Comparison of ENCODE assay signal across 8 mouse cellular contexts in genomic region chr5:131585684-131586331, GRCm38 (mm10).
DNase-seq lines count a peak whose midpoint lies in the region; ATAC-seq and TF ChIP-seq lines count a peak whose summit lies in the region.

No protein-coding gene starts in this region.

- peak overlapping the region; percentile 39 for H3K4me2 ChIP-seq in kidney, embryonic 16.5 days (replicated peaks; ENCODE audit: low read depth, low read length)
- H3K4me2 ChIP-seq in embryonic facial prominence, embryonic 14.5 days (ENCODE audit: low read depth, low read length) = peak overlapping the region; percentile 25
- H3K4me2 ChIP-seq in midbrain, postnatal 0 days (ENCODE audit: low read depth, low read length, poor library complexity, severe bottlenecking) = peak overlapping the region; percentile 25; the same call in 1 of the 2 replicates

- H3K9me3 ChIP-seq in kidney, embryonic 16.5 days (ENCODE audit: low read length) = no peaks in the 10 kb centered on the region
- H3K9me3 ChIP-seq in embryonic facial prominence, embryonic 14.5 days (ENCODE audit: control insufficient read depth, low read length) = no peaks in the 10 kb centered on the region
- H3K9me3 ChIP-seq in midbrain, postnatal 0 days (ENCODE audit: low read length) = no peaks in the 10 kb centered on the region

- H3K27ac ChIP-seq in kidney, embryonic 16.5 days (ENCODE audit: low read length) = no peak overlapping the region
- H3K27ac ChIP-seq in embryonic facial prominence, embryonic 14.5 days (replicated peaks; ENCODE audit: low read depth, low read length) = no peak overlapping the region
- H3K27ac ChIP-seq in midbrain, postnatal 0 days (ENCODE audit: low read depth, low read length) = 0 out of 2 replicates have a peak overlapping the region, but pooled peaks have one; percentile 6

- peaks cover 48% of the 10 kb centered on the region for H3K4me1 ChIP-seq in kidney, embryonic 16.5 days (ENCODE audit: insufficient read depth, low read length)
- peaks cover 19% of the 10 kb centered on the region for H3K4me1 ChIP-seq in embryonic facial prominence, embryonic 14.5 days (ENCODE audit: control insufficient read depth, insufficient read depth, low read length)
- peaks cover 6% of the 10 kb centered on the region; the same call in 1 of the 2 replicates for H3K4me1 ChIP-seq in midbrain, postnatal 0 days (ENCODE audit: insufficient read depth, low read length)

- no peaks in the 10 kb centered on the region for H3K36me3 ChIP-seq in kidney, embryonic 16.5 days (ENCODE audit: insufficient read depth, low read length)
- H3K36me3 ChIP-seq in embryonic facial prominence, embryonic 14.5 days (ENCODE audit: control insufficient read depth, insufficient read depth, low read length) = no peaks in the 10 kb centered on the region
- H3K36me3 ChIP-seq in midbrain, postnatal 0 days (ENCODE audit: insufficient read depth, low read length) = no peaks in the 10 kb centered on the region

- DNase-seq in kidney, adult 8-10 months = no peak
- DNase-seq in embryonic facial prominence, embryonic 14.5 days (ENCODE audit: low spot score) = peak; percentile 71
- DNase-seq in heart, postnatal 4 days = peak; percentile 71
- peak; percentile 89 for DNase-seq in midbrain, postnatal 0 days (ENCODE audit: low spot score)
- DNase-seq in left cerebral cortex, adult 18-20 months (ENCODE audit: low spot score in 2 of 2) = no peak
- DNase-seq in spleen, postnatal 10 days (ENCODE audit: low spot score in 2 of 2) = no peak

- no peak for TF ChIP-seq CTCF in midbrain, postnatal 0 days (IDR thresholded peaks at IDR 0.05)

- no peak overlapping the region for H3K9ac ChIP-seq in kidney, embryonic 16.5 days (replicated peaks; ENCODE audit: low read length)
- H3K9ac ChIP-seq in embryonic facial prominence, embryonic 14.5 days (ENCODE audit: low read depth, low read length) = no peak overlapping the region
- 0 out of 2 replicates have a peak overlapping the region, but pooled peaks have one; percentile 2 for H3K9ac ChIP-seq in midbrain, postnatal 0 days (replicated peaks; ENCODE audit: low read length, poor library complexity, severe bottlenecking)

- H3K27me3 ChIP-seq in kidney, embryonic 16.5 days (ENCODE audit: insufficient read depth, low read length) = 0 out of 2 replicates have a peak, but pooled peaks cover 2% of the 10 kb centered on the region
- H3K27me3 ChIP-seq in embryonic facial prominence, embryonic 14.5 days (replicated peaks; ENCODE audit: control insufficient read depth, insufficient read depth, low read length) = no peaks in the 10 kb centered on the region
- H3K27me3 ChIP-seq in midbrain, postnatal 0 days (ENCODE audit: insufficient read depth, low read length) = no peaks in the 10 kb centered on the region

- 0 out of 2 replicates have a peak overlapping the region, but pooled peaks have one; percentile 8 for H3K4me3 ChIP-seq in kidney, embryonic 16.5 days (ENCODE audit: low read length)
- no peak overlapping the region for H3K4me3 ChIP-seq in embryonic facial prominence, embryonic 14.5 days (ENCODE audit: low read depth, low read length)
- peak overlapping the region; percentile 5; the same call in 1 of the 2 replicates for H3K4me3 ChIP-seq in midbrain, postnatal 0 days (ENCODE audit: low read depth, low read length)

- peak; percentile 73 for ATAC-seq in kidney, embryonic 16.5 days (ENCODE audit: low FRiP score, low TSS enrichment)
- ATAC-seq in embryonic facial prominence, embryonic 14.5 days (ENCODE audit: low read depth) = no peak; the same call in 1 of the 2 replicates
- ATAC-seq in midbrain, postnatal 0 days (ENCODE audit: low FRiP score) = peak; percentile 65; the same call in 1 of the 2 replicates
- ATAC-seq in cerebellum, adult (ENCODE audit: insufficient number of reproducible peaks, low FRiP score, low TSS enrichment) = no peak

- WGBS in kidney, embryonic 16.5 days = 10% methylated on average over 26 of the region's 26 CpGs
- WGBS in embryonic facial prominence, embryonic 14.5 days = 35% methylated on average over 26 of the region's 26 CpGs
- WGBS in midbrain, postnatal 0 days = 24% methylated on average over 26 of the region's 26 CpGs

Comparison
In these comparisons a context has a peak if more than half of its experiments do, and no peak if none do; other contexts are left out.
1. ATAC-seq: peak in kidney, embryonic 16.5 days (single experiment) and midbrain, postnatal 0 days (single experiment); none in embryonic facial prominence, embryonic 14.5 days (single experiment) and cerebellum, adult (single experiment).
2. DNase-seq: peak in embryonic facial prominence, embryonic 14.5 days (single experiment), heart, postnatal 4 days (single experiment) and midbrain, postnatal 0 days (single experiment); none in kidney, adult 8-10 months (0 of 2), left cerebral cortex, adult 18-20 months (0 of 2) and spleen, postnatal 10 days (0 of 2).
3. Peak in every context shown above with its lines, with median percentiles within 50 percentile points of each other: H3K4me2 ChIP-seq.